Mouse (Mus musculus): Measurements from ENCODE around the gene Elk4. TPM values are rescaled to one million over a fixed set of nuclear protein-coding genes. Genes with fewer than 3 reads are reported as not detected.

The Elk4 gene
- polyA plus RNA-seq, 1 experiment from 2014 or later, result 10.7 TPM

DNA sequence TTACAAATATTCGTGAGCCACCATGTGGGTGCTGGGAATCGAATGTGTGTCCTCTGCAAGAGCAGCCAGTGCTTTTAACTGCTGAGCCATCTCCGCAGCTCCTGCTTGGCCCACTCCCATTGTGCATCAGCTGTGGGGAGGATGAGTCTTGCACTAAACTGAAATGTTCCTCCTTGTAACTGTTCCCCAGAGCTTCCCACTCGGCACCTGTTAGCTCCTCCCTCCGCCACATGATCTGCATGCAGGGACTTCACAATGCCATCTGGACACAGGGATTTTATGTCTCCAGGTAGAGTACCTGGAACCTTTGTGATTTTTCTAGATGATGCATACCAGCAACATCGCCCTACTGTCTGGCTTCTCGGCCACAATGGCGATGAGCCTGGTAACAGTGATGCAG is 62.0 kb downstream of the Elk4 start:
- WGBS (ENCODE audit: insufficient replicate concordance), result 80% methylated on average over 8 of the region's 8 CpGs
- DNase-seq (no peak), ATAC-seq (no peak)
- H3K4me1 ChIP-seq (ENCODE audit: insufficient read depth), result peaks cover 9% of the 10 kb centered on the region
- no peaks in the 10 kb centered on the region for H3K9me3 ChIP-seq (ENCODE audit: low read length)
- no peak overlapping the region for H3K4me2 ChIP-seq (ENCODE audit: low read depth, low read length)
- H3K27ac ChIP-seq (ENCODE audit: low read depth), result no peak overlapping the region
- TF ChIP-seq EP300 (IDR thresholded peaks at IDR 0.05; ENCODE audit: low read depth) (no peak), CTCF (IDR thresholded peaks at IDR 0.05; ENCODE audit: low read depth) (no peak)
- H3K27me3 ChIP-seq (ENCODE audit: insufficient read depth, low read length), result peaks cover 48% of the 10 kb centered on the region
- H3K9ac ChIP-seq (replicated peaks), result no peak overlapping the region
- H3K36me3 ChIP-seq (replicated peaks; ENCODE audit: insufficient read depth, low read length), result no peaks in the 10 kb centered on the region
- no peak overlapping the region for H3K4me3 ChIP-seq (ENCODE audit: low read depth, low read length)

GRCm38 (mm10) chr1:132070659-132071058 is 63.3 kb downstream of the Elk4 start:
- 83% methylated on average over 3 of the region's 3 CpGs for WGBS (ENCODE audit: insufficient replicate concordance)
- TF ChIP-seq EP300 (IDR thresholded peaks at IDR 0.05; ENCODE audit: low read depth), result no peak
- no peak for TF ChIP-seq CTCF (IDR thresholded peaks at IDR 0.05; ENCODE audit: low read depth)
- peaks cover 41% of the 10 kb centered on the region for H3K27me3 ChIP-seq (ENCODE audit: insufficient read depth, low read length)

DNA sequence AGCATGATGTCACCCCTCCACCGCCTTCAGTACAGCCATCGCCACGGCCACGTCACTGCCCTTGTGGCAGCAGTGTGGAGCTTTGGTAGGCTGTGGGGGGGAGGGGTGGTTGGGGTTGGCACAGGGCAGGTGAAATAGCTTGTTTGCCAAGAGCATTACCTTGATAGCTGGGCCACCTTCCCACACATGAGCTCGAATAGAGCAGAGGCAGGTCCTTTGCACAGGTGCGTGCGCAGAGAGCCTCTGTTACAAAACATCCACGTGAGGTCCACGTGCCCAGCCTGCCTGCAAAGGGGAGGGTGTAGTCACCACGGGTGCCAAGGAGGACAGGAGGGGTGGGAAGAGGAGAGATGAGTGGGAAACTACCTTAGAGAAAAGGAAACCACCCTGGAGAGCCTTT is 68.2 kb downstream of the Elk4 start:
- Histone ChIP-seq H3K36me3 (replicated peaks; ENCODE audit: insufficient read depth, low read length) (no peaks in the 10 kb centered on the region), H3K27ac (ENCODE audit: low read depth) (no peak overlapping the region), H3K4me3 (ENCODE audit: low read depth, low read length) (no peak overlapping the region), H3K9ac (replicated peaks) (no peak overlapping the region), H3K4me2 (ENCODE audit: low read depth, low read length) (no peak overlapping the region), H3K9me3 (ENCODE audit: low read length) (no peaks in the 10 kb centered on the region), H3K4me1 (ENCODE audit: insufficient read depth) (no peaks in the 10 kb centered on the region), H3K27me3 (ENCODE audit: insufficient read depth, low read length) (no peaks in the 10 kb centered on the region)
- TF ChIP-seq CTCF (IDR thresholded peaks at IDR 0.05; ENCODE audit: low read depth) (no peak), EP300 (IDR thresholded peaks at IDR 0.05; ENCODE audit: low read depth) (no peak)
- DNase-seq, result peak; percentile 11
- ATAC-seq, result no peak
- WGBS (ENCODE audit: insufficient replicate concordance), result 78% methylated on average over 10 of the region's 10 CpGs

More at GRCm38 (mm10) chr1:132070659-132071058, 63.3 kb downstream of the Elk4 start:
- Histone ChIP-seq H3K9ac (replicated peaks) (no peak overlapping the region), H3K4me1 (ENCODE audit: insufficient read depth) (peaks cover 9% of the 10 kb centered on the region), H3K36me3 (replicated peaks; ENCODE audit: insufficient read depth, low read length) (no peaks in the 10 kb centered on the region), H3K27ac (ENCODE audit: low read depth) (no peak overlapping the region), H3K4me2 (ENCODE audit: low read depth, low read length) (no peak overlapping the region), H3K4me3 (ENCODE audit: low read depth, low read length) (no peak overlapping the region), H3K9me3 (ENCODE audit: low read length) (no peaks in the 10 kb centered on the region)
- DNase-seq (no peak), ATAC-seq (no peak)

DNA sequence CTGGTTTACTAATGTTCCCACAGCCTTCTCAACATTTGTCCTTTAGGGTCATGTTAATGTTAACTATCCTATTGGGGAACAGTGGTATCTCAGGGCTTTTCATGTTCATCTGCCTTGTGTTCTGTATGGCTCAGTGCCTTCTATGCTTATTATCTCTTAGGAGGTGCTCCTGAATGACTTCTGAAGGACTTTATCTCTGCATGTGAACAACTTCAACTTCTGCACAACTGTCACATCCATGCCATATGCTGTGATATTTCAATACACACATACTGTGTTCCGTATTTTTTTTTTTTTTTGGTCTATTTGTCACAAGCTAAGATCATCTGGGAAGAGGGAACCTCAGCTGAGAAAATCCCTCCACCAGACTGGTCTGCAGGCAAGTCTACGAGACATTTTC is 71.0 kb downstream of the Elk4 start:
- ATAC-seq (no peak), DNase-seq (no peak)
- H3K9ac ChIP-seq (replicated peaks), result no peak overlapping the region
- H3K27me3 ChIP-seq (ENCODE audit: insufficient read depth, low read length), result no peaks in the 10 kb centered on the region
- no peak for TF ChIP-seq EP300 (IDR thresholded peaks at IDR 0.05; ENCODE audit: low read depth)
- TF ChIP-seq CTCF (IDR thresholded peaks at IDR 0.05; ENCODE audit: low read depth), result no peak
- WGBS (ENCODE audit: insufficient replicate concordance), result 59% methylated on average over 2 of the region's 2 CpGs
- H3K36me3 ChIP-seq (replicated peaks; ENCODE audit: insufficient read depth, low read length), result no peaks in the 10 kb centered on the region
- no peaks in the 10 kb centered on the region for H3K9me3 ChIP-seq (ENCODE audit: low read length)
- H3K4me3 ChIP-seq (ENCODE audit: low read depth, low read length), result no peak overlapping the region
- no peaks in the 10 kb centered on the region for H3K4me1 ChIP-seq (ENCODE audit: insufficient read depth)
- no peak overlapping the region for H3K4me2 ChIP-seq (ENCODE audit: low read depth, low read length)
- H3K27ac ChIP-seq (ENCODE audit: low read depth), result no peak overlapping the region

Other genes starting within 250 kb of the Elk4 start
- 10.5 and 10.7 TPM in 2 replicates for gene Pm20d1, start 210.2 kb upstream of the Elk4 start, polyA plus RNA-seq (2015; fragmentation: Nextera tagmentation; extraction: Ambion mirVana)
- 0.81 and 0.91 TPM in 2 replicates for gene Slc41a1, start 180.1 kb upstream of the Elk4 start, polyA plus RNA-seq (2015; fragmentation: Nextera tagmentation; extraction: Ambion mirVana)
- 9.0 and 10.3 TPM in 2 replicates for gene Rab29, start 140.4 kb upstream of the Elk4 start, polyA plus RNA-seq (2015; fragmentation: Nextera tagmentation; extraction: Ambion mirVana)
- gene Nucks1, start 97.1 kb upstream of the Elk4 start, polyA plus RNA-seq (2015; fragmentation: Nextera tagmentation; extraction: Ambion mirVana), result 24.2 and 26.9 TPM in 2 replicates
- gene Slc45a3, start 44.6 kb upstream of the Elk4 start, polyA plus RNA-seq (2015; fragmentation: Nextera tagmentation; extraction: Ambion mirVana), result 4.3 and 6.0 TPM in 2 replicates
- gene Mfsd4a, start 60.5 kb downstream of the Elk4 start, polyA plus RNA-seq (2015; fragmentation: Nextera tagmentation; extraction: Ambion mirVana), result 2.3 and 2.8 TPM in 2 replicates
- gene Cdk18, start 132.1 kb downstream of the Elk4 start, polyA plus RNA-seq (2015; fragmentation: Nextera tagmentation; extraction: Ambion mirVana), result 3.5 and 4.5 TPM in 2 replicates
- gene Lemd1, start 183.8 kb downstream of the Elk4 start, polyA plus RNA-seq (2015; fragmentation: Nextera tagmentation; extraction: Ambion mirVana), result not detected in 2 replicates
- not detected in 2 replicates for gene AC124108.1, start 183.8 kb downstream of the Elk4 start, polyA plus RNA-seq (2015; fragmentation: Nextera tagmentation; extraction: Ambion mirVana)
- gene Gm10188, start 222.2 kb downstream of the Elk4 start, polyA plus RNA-seq (2015; fragmentation: Nextera tagmentation; extraction: Ambion mirVana), result not detected in 2 replicates